Mouse (Mus musculus) lung, postnatal 36 days (tissue): Measurements from ENCODE around the gene Kif3a.
A peak's percentile ranks its signal among the peaks of the same experiment; 100 is the strongest.

Experiments
- DNase-seq: peaks from one replicate; pipeline ENCODE4 v3.0.0; 2022; ENCODE audit warnings: mixed read lengths

Kif3a gene

DNA sequence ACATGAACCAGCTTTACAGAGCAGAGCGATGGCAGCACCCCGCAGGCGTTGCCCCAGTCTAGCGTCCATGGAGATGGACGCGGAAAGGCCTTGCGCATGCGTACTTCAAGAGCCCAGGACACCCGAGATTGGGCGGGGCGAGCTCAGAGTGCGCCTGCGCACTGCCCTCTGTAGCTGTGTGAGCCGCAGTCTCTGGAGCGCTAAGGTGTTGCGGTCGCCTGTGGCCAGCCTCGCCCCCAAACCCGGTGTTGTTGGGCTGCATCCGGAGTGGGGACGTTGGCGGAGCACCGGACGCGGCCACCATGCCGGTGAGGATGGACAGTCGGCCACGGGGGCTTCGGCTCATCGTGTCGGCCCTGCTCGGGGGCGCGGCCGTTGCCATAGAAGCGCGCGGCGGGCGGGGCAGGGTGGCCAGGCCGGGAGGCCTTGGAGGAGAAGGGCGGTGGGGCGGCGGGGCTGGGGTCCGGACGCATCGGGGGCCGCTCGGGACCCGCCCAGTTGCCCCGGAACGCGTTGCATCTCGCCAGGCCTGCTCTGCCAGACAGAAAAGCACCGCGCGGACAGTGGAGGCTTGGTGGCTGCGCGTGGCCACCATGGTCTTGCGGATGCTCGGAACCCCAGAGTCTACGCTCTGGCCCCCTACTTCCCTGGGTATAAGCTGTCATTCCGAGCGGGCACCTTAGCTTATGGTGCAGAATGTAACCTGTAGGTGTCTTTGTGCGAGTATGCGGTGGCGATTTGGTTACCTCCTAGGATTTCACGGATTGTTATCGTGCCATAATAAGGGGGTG is at the start of gene Kif3a:
Gene Kif3a, plus strand, starts transcription at position 156 of the 791 bp plus-strand sequence.
- peak; percentile 96 for DNase-seq

DNA sequence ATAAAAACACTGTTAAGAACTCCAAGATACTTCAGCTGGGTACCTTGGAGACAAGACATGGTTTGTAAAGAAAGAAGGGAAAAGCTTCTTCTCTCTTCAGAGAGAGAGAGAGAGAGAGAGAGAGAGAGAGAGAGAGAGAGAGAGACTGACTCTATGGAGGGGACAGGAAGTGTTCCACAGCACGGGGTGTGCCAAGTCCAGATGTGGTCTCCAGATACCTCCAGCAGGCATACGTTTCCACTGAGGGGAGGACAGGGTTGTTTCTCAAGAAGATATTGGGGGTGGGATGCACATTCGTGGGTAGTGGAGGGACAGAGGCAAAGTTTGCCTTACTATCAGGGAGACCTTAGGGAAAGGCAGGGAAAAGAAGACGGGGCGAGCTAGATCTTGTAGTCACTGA is 48.4 kb upstream of the Kif3a start:
- DNase-seq, result no peak

GRCm38 (mm10) chr11:53519207-53520121 is 47.7 kb upstream of the Kif3a start, which contains the start of gene Sept8:
Gene Sept8 (plus strand): TSS chr11:53519257.
- DNase-seq, result peak; percentile 69

- peak; percentile 75 for DNase-seq
Measured at GRCm38 (mm10) chr11:53520122-53520978, 46.8 kb upstream of the Kif3a start.

DNA sequence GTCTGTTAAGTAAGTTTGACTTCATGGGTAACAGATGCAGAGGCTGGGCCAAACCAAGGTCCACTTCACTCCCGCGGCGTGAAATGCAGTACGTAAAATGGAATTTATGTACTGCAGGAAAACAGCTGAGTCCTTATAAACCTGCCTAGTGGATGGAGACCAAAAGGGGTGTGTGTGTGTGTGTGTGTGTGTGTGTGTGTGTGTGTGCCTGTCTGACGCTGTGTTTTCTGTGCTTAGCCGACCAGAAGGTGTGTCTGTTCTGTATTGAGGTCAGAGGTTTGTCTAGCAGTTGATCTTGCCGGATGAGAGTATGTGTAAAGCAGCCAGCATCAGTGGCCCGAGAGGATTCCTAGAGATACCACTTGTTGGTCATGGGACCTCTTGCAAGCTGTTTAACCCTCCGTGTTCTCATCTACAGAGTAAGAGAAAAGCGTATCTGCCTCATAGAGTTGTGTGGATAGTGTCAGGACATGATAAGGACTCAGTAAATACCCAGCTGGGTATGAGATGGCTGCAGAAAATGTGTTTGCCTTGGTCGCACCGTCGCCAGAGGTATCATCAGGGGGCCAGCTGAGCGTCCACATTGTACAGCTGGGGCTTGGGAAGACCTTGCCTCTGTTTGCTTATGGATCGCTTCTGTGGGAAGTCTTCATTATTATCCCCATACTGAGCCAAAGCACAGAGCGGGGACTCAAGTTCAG is 45.9 kb upstream of the Kif3a start:
- DNase-seq, result peak; percentile 26

GRCm38 (mm10) chr11:53521821-53522131 is 45.4 kb upstream of the Kif3a start:
- peak; percentile 27 for DNase-seq

GRCm38 (mm10) chr11:53522362-53522761 is 44.8 kb upstream of the Kif3a start:
- DNase-seq, result no peak

DNA sequence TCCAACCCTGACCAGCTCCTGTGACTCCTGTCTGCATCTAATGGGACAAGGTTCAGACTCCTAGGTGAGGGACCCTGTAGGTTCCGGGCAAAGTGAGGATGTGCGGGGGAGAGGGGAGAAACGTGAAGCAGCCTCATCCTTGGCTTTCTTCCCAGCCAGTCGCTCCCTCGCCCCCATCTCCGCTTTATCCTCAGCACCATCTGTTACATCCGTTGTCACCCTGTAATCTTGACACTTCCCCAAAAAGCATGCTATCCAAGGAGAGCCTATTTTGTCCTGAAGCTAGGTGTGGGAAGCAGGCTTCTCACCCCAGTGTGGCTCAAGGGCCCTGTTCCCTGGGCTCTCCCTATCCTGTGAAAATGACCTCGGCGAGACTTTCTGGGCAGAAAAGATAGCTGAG is 44.2 kb upstream of the Kif3a start:
- no peak for DNase-seq

- DNase-seq, result no peak
Measured at GRCm38 (mm10) chr11:53523545-53524405, 43.4 kb upstream of the Kif3a start.

DNA sequence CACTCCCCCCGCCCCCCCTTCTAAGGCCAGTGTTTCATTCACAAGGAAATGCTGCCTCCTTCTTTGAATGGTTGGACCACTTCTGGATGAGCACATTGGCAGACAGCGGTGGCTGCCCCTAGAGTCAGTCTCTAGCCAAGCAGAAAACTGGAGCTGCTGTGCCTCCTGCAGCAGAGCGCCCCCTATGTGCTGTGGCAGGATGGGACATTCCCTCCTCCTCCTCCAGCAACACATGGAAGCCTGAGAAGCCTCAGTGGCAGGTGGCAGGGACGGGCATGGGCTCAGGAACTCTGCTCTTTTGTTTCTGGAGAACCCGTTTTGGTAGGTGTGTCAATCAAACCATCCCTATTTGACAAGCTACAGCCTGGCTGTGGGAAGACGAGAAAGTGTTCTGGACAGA is 42.3 kb upstream of the Kif3a start:
- DNase-seq, result peak; percentile 56

DNA sequence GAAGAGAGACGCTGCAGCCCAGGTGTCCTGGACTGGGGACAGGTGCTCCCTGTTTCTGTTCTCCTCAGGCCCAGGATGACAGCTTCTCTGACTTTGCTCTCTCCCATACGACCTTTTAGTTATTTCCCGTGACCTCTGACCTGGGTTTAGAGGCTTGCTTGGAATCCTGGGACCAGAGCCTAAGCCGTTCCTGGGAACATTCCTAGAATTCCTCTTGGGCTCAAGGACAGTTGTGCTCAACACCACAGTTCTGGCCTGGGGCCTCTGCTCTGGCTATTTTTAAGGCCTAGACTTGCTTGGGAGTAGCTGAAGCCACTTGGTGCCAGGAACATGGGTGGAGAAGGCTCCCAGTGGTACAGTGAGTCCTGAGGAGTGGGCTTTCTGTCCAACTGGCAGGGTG is 41.7 kb upstream of the Kif3a start:
- DNase-seq, result peak; percentile 81

DNA sequence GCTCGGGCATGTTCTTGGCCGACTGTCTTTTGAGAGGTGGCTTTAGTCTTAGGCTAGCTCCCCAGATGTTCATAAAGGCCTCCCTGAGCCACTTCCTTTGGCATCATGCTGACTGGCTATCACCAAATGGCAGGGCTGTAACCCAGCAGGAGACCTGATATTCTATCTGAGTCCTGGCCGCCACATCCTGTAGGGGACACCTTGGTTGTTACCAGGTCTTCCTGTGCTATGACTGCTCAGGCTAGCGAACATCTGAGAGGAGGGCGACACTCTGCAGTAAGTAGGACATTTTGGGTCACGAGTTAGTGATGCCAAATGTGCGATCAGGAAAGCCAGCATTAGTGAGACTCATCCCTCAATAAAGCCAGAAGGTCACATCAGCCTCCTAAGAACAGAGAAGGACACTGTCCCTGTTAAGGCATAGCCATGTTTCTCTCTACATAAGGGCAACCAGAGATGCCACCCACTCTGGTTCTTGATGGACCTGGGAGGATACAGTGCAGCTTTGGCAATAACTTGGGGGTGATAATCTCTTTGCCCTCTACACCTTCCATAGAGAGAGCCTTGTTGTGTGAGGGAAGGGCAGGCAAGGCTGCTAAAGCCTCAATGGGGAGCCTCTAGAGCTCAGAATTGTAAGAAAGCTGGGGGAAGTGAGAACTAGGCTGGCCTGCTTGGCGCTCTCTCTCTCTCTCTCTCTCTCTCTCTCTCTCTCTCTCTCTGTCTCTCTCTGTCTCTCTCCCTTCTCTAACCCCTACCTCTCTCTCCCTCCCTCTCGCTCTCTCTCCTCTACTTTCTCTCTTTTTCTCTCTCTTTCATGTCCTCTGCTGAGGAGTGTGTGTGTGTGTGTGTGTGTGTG is 38.6 kb upstream of the Kif3a start:
- DNase-seq, result no peak

DNA sequence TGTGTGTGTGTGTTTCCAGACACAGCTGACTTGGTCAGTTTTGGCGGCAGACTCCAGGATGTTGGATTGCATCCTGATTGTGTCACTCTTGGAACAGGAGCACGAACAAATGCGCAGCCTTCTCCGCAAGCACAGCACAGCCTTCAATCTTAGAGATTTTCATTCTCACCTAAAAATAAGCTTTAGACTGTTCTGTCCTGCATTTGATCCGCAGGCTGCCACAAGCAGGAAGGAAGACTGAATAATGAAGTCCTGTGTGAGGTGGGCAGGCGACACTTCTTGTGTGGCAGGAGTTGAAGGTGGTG is 38.0 kb upstream of the Kif3a start:
- DNase-seq, result peak; percentile 79

DNA sequence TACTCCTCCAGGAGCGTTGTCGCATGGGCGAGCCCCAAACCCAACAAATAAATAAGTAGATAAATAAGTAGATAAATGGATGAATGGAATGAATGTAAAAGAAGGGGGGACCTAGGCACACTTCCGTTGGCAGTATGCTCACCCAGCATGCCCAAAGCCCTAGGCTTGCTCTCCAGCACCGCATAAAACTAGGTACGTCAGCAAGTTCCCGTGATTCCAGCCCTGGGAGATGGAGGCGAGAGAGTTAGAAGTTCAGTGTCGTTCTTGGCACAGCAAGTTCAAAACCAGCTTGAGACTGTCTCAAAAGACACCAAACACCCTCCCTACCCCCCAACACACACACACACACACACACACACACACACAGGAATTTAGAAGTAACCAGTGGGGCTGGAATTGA is 37.2 kb upstream of the Kif3a start:
- no peak for DNase-seq

DNA sequence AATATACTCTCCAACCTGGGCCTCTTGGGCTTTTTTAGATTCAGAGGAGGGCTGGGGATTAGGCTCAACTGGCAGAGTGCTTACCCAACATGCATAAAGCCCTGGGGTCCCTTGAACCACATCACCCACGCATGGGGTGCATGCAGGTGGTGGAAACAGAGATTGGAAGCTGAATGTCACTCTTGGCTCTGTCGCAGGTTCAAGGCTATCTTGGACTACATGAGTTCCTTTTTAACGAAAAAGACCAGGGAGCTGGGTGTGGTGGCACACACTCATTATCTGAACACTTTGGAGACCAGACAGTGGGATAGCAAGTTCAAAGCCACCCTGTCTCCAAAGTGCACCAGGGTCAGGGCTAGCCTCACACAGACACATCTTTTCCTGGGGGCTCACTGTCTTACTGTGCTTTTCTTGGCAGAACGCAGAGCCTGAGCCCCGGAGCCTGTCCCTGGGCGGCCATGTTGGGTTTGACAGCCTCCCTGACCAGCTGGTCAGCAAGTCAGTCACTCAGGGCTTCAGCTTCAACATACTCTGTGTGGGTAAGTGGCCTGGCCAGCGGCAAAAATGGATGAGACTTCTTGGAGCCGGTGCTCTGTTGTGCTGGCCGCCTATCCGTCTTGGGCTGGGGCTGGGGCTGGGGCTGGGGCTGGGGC is 35.5 kb upstream of the Kif3a start:
- no peak for DNase-seq

DNA sequence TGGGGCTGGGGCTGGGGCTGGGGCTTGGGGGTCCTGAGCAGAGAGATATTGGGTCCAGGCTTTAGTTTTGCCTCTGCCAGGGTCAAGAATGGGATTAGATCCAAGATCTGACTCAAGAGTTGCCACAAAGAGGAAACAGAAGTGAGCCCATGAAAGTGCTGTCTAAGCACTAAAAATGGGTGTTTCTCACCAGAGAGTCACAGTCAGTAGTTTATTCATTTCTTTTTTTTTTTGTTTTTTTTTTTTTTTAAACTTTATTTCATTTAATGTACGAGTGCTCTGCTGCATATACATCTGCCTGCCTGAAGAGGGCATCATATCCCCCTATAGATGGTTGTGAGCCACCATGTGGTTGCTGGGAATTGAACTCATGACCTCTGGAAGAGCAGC is 35.0 kb upstream of the Kif3a start:
- DNase-seq, result no peak

- DNase-seq, result no peak
Measured at GRCm38 (mm10) chr11:53539002-53539491, 28.1 kb upstream of the Kif3a start.

DNA sequence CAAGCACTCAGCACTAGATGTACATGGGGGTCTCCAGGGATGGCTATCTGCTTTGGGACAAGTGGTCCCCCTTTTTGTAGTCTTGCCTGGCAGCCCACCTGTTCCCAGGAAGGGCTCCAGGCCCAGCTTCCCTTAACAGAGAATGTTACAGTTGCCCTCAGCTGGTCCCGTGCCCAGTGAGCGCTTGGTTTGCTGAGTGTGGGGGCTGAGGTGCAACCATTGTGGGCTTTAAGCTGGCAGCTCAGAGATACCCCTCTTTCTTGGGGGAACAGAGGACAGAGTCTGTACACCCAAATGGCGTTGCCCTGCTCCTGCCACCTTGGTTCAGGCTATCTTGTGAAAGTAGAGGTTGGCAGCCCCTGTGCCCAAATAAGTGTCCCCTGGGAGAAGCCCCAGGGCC is 26.8 kb upstream of the Kif3a start:
- no peak for DNase-seq

GRCm38 (mm10) chr11:53541222-53541621 is 26.0 kb upstream of the Kif3a start:
- DNase-seq, result no peak

- no peak for DNase-seq
Measured at GRCm38 (mm10) chr11:53543021-53543420, 24.2 kb upstream of the Kif3a start.
